Mouse (Mus musculus): ENCODE results near the gene Gclm. TPM values are rescaled to one million over a fixed set of nuclear protein-coding genes. Genes with fewer than 3 reads are reported as not detected.

The Gclm gene
- polyA plus RNA-seq, 1 experiment = 23.2 TPM

GRCm38 (mm10) chr3:122300983-122301919, 55.9 kb downstream of the Gclm start:
- no peaks in the 10 kb centered on the region for H3K79me2 ChIP-seq (ENCODE audit: control insufficient read depth, insufficient read depth)
- no peak overlapping the region for H3ac ChIP-seq (ENCODE audit: control insufficient read depth, insufficient read length)
- no peaks in the 10 kb centered on the region for H3K36me3 ChIP-seq (ENCODE audit: control insufficient read depth, insufficient read depth)
- H3K4me3 ChIP-seq = no peak overlapping the region
- no peak overlapping the region for H3K4me2 ChIP-seq (ENCODE audit: low read depth)
- no peaks in the 10 kb centered on the region for H3K27me3 ChIP-seq (ENCODE audit: control insufficient read depth, insufficient read depth, insufficient read length)
- TF ChIP-seq MYOG (IDR thresholded peaks at IDR 0.05; ENCODE audit: control insufficient read depth in 1 of 3, insufficient read depth in 1 of 3, insufficient read length in 2 of 3, low read depth in 2 of 3) (no peak), POLR2A (IDR thresholded peaks at IDR 0.05; ENCODE audit: insufficient read length, low read depth) (no peak), REST (IDR thresholded peaks at IDR 0.05; ENCODE audit: insufficient read depth, insufficient read length) (no peak), POLR2AphosphoS2 (IDR thresholded peaks at IDR 0.05; ENCODE audit: insufficient read length, low read depth) (no peak), TCF3 (IDR thresholded peaks at IDR 0.05; ENCODE audit: insufficient read length, low read depth) (no peak), E2F4 (IDR thresholded peaks at IDR 0.05; ENCODE audit: insufficient read depth) (no peak), USF1 (IDR thresholded peaks at IDR 0.05; ENCODE audit: low read depth) (no peak)

GRCm38 (mm10) chr3:122304560-122304959, 59.2 kb downstream of the Gclm start:
- Histone ChIP-seq H3K27me3 (ENCODE audit: control insufficient read depth, insufficient read depth, insufficient read length) (no peaks in the 10 kb centered on the region), H3K4me3 (no peak overlapping the region), H3K4me2 (ENCODE audit: low read depth) (no peak overlapping the region), H3K36me3 (ENCODE audit: control insufficient read depth, insufficient read depth) (no peaks in the 10 kb centered on the region), H3ac (ENCODE audit: control insufficient read depth, insufficient read length) (no peak overlapping the region), H3K79me2 (ENCODE audit: control insufficient read depth, insufficient read depth) (no peaks in the 10 kb centered on the region)
- no peak for TF ChIP-seq MYOD1 (IDR thresholded peaks at IDR 0.05; ENCODE audit: control insufficient read depth in 1 of 3, insufficient read length in 2 of 3, low read depth in 2 of 3)
- no peak for TF ChIP-seq TCF12 (IDR thresholded peaks at IDR 0.05; ENCODE audit: insufficient read depth, poor library complexity, severe bottlenecking)
- no peak for TF ChIP-seq CEBPB (IDR thresholded peaks at IDR 0.05; ENCODE audit: insufficient read depth, poor library complexity, severe bottlenecking)
- TF ChIP-seq REST (IDR thresholded peaks at IDR 0.05; ENCODE audit: insufficient read depth, insufficient read length) = no peak
- no peak for TF ChIP-seq POLR2A (IDR thresholded peaks at IDR 0.05; ENCODE audit: insufficient read length, low read depth)
- no peak for TF ChIP-seq MAX (IDR thresholded peaks at IDR 0.05; ENCODE audit: low read depth)

GRCm38 (mm10) chr3:122307894-122308671, 62.7 kb downstream of the Gclm start:
- Histone ChIP-seq H3K4me3 (no peak overlapping the region), H3K79me2 (ENCODE audit: control insufficient read depth, insufficient read depth) (no peaks in the 10 kb centered on the region), H3K36me3 (ENCODE audit: control insufficient read depth, insufficient read depth) (no peaks in the 10 kb centered on the region), H3K27me3 (ENCODE audit: control insufficient read depth, insufficient read depth, insufficient read length) (no peaks in the 10 kb centered on the region), H3ac (ENCODE audit: control insufficient read depth, insufficient read length) (no peak overlapping the region), H3K4me2 (ENCODE audit: low read depth) (peak overlapping the region; percentile 8)
- TF ChIP-seq TCF12 (IDR thresholded peaks at IDR 0.05; ENCODE audit: insufficient read depth, poor library complexity, severe bottlenecking) (no peak), MYOG (IDR thresholded peaks at IDR 0.05; ENCODE audit: control insufficient read depth in 1 of 3, insufficient read depth in 1 of 3, insufficient read length in 2 of 3, low read depth in 2 of 3) (no peak), SRF (IDR thresholded peaks at IDR 0.05; ENCODE audit: control insufficient read depth, insufficient read length, low read depth) (no peak), E2F4 (IDR thresholded peaks at IDR 0.05; ENCODE audit: insufficient read depth) (no peak), REST (IDR thresholded peaks at IDR 0.05; ENCODE audit: insufficient read depth, insufficient read length) (no peak), POLR2AphosphoS2 (IDR thresholded peaks at IDR 0.05; ENCODE audit: insufficient read length, low read depth) (no peak), MYOD1 (IDR thresholded peaks at IDR 0.05; ENCODE audit: control insufficient read depth in 1 of 3, insufficient read length in 2 of 3, low read depth in 2 of 3) (no peak), CEBPB (IDR thresholded peaks at IDR 0.05; ENCODE audit: insufficient read depth, poor library complexity, severe bottlenecking) (peak; percentile 67; the same call in 1 of the 2 replicates)

- Histone ChIP-seq H3K79me2 (ENCODE audit: control insufficient read depth, insufficient read depth) (no peaks in the 10 kb centered on the region), H3ac (ENCODE audit: control insufficient read depth, insufficient read length) (no peak overlapping the region), H3K27me3 (ENCODE audit: control insufficient read depth, insufficient read depth, insufficient read length) (no peaks in the 10 kb centered on the region), H3K36me3 (ENCODE audit: control insufficient read depth, insufficient read depth) (no peaks in the 10 kb centered on the region), H3K4me3 (no peak overlapping the region), H3K4me2 (ENCODE audit: low read depth) (no peak overlapping the region)
- TF ChIP-seq CEBPB (IDR thresholded peaks at IDR 0.05; ENCODE audit: insufficient read depth, poor library complexity, severe bottlenecking) = no peak
- no peak for TF ChIP-seq MYOD1 (IDR thresholded peaks at IDR 0.05; ENCODE audit: control insufficient read depth in 1 of 3, insufficient read length in 2 of 3, low read depth in 2 of 3)
- no peak for TF ChIP-seq MYOG (IDR thresholded peaks at IDR 0.05; ENCODE audit: control insufficient read depth in 1 of 3, insufficient read depth in 1 of 3, insufficient read length in 2 of 3, low read depth in 2 of 3)
- TF ChIP-seq E2F4 (IDR thresholded peaks at IDR 0.05; ENCODE audit: insufficient read depth) = no peak
- no peak for TF ChIP-seq TCF3 (IDR thresholded peaks at IDR 0.05; ENCODE audit: insufficient read length, low read depth)
- TF ChIP-seq POLR2AphosphoS2 (IDR thresholded peaks at IDR 0.05; ENCODE audit: insufficient read length, low read depth) = no peak
- TF ChIP-seq REST (IDR thresholded peaks at IDR 0.05; ENCODE audit: insufficient read depth, insufficient read length) = no peak
- TF ChIP-seq TCF12 (IDR thresholded peaks at IDR 0.05; ENCODE audit: insufficient read depth, poor library complexity, severe bottlenecking) = no peak
- no peak for TF ChIP-seq SRF (IDR thresholded peaks at IDR 0.05; ENCODE audit: control insufficient read depth, insufficient read length, low read depth)
- no peak for TF ChIP-seq POLR2A (IDR thresholded peaks at IDR 0.05; ENCODE audit: insufficient read length, low read depth)
- TF ChIP-seq MAX (IDR thresholded peaks at IDR 0.05; ENCODE audit: low read depth) = no peak
- no peak for TF ChIP-seq USF1 (IDR thresholded peaks at IDR 0.05; ENCODE audit: low read depth)
Measured at GRCm38 (mm10) chr3:122308981-122309380, 63.6 kb downstream of the Gclm start.

Measured in myocyte (in vitro differentiated cells).